Mouse (Mus musculus) kidney, postnatal 0 days (tissue): ENCODE measurements around the gene Kcnd1. TPM values are rescaled to one million over a fixed set of nuclear protein-coding genes. Genes with fewer than 3 reads are reported as not detected.
A peak's percentile ranks its signal among the peaks of the same experiment; 100 is the strongest.

ENCODE experiments used
- ATAC-seq: fragments of 200-750 bp; cut with Nextera tagmentation; replicated peaks from 2 replicates; pipeline ENCODE4 v1.8.0; 2017; ENCODE audit warnings: low read depth, moderate number of reproducible peaks, moderate TSS enrichment, moderate library complexity; ENCODE audit not compliant: low FRiP score
- DNase-seq: peaks from one replicate; pipeline ENCODE4 v3.0.0-alpha.2; 2016; ENCODE audit warnings: low spot score
- H3K27ac ChIP-seq: fragments of 300-500 bp; sonication (generic); 2 replicates; pipeline ENCODE4 v1.5.1; 2014; ENCODE audit warnings: mild to moderate bottlenecking
- H3K27me3 ChIP-seq: fragments of 300-500 bp; sonication (generic); 2 replicates; pipeline ENCODE4 v1.6.1; 2014; ENCODE audit warnings: low read length, mixed read lengths; ENCODE audit not compliant: insufficient read depth
- H3K36me3 ChIP-seq: fragments of 300-500 bp; sonication (generic); 2 replicates; pipeline ENCODE4 v1.6.1; 2014; ENCODE audit warnings: low read length, mixed read lengths; ENCODE audit not compliant: insufficient read depth
- H3K4me1 ChIP-seq: fragments of 300-500 bp; sonication (generic); replicated peaks from 2 replicates; pipeline ENCODE4 v1.6.1; 2014; ENCODE audit warnings: antibody characterized with exemption, low read length, mixed read lengths; ENCODE audit not compliant: insufficient read depth
- H3K4me2 ChIP-seq: fragments of 300-500 bp; sonication (generic); 2 replicates; pipeline ENCODE4 v1.6.1; 2014; ENCODE audit warnings: mild to moderate bottlenecking, low read length, moderate library complexity, mixed read lengths
- H3K4me3 ChIP-seq: fragments of 300-500 bp; sonication (generic); replicated peaks from 2 replicates; pipeline ENCODE4 v1.5.1; 2014; ENCODE audit warnings: low read depth, low read length
- H3K9ac ChIP-seq: fragments of 300-500 bp; sonication (generic); 2 replicates; pipeline ENCODE4 v1.6.1; 2014; ENCODE audit warnings: low read depth, low read length
- H3K9me3 ChIP-seq: fragments of 300-500 bp; sonication (generic); replicated peaks from 2 replicates; pipeline ENCODE4 v1.6.1; 2016; ENCODE audit warnings: low read length, inconsistent platforms, mixed read lengths
- CTCF ChIP-seq: IDR thresholded peaks from 2 replicates; pipeline ENCODE4 v1.5.1; 2016; ENCODE audit warnings: antibody characterized with exemption, low read depth, mild to moderate bottlenecking, moderate library complexity
- WGBS: fragments of 180-500 bp; shearing (Covaris S2); extraction: QIAGEN DNeasy Blood & Tissue Kit; methylation state at CpG from one replicate; pipeline ENCODE4 v1.1.7; 2014; 5-methylcytosine and 5-hydroxymethylcytosine counted together
- microRNA counts: library from miRNA; unstranded; fragments of <30 nt; microRNA quantifications from one replicate; lab custom pipeline; 2015
- microRNA-seq: library from miRNA; unstranded; fragments of <30 nt; microRNA quantifications from one replicate; pipeline ENCODE4, GENCODE M21; 2016
- polyA plus RNA-seq: library from polyadenylated mRNA; unstranded; fragments of >200 nt; fragmentation: Nextera tagmentation; extraction: Ambion mirVana; gene quantifications from 2 replicates; pipeline ENCODE4 v1.2.1, GENCODE M21; 2015

The Kcnd1 gene
- polyA plus RNA-seq, 1 experiment from 2014 or later, result 0.83 TPM

- Histone ChIP-seq H3K9ac (no peak overlapping the region), H3K4me1 (no peaks in the 10 kb centered on the region), H3K4me2 (no peak overlapping the region), H3K36me3 (no peaks in the 10 kb centered on the region), H3K9me3 (no peaks in the 10 kb centered on the region), H3K4me3 (no peak overlapping the region), H3K27me3 (no peaks in the 10 kb centered on the region), H3K27ac (no peak overlapping the region)
- no peak for TF ChIP-seq CTCF
- no peak for ATAC-seq
- DNase-seq, result no peak
- WGBS, result 61% methylated on average over 2 of the region's 2 CpGs
Measured at GRCm38 (mm10) chrX:7868506-7868905, 46.4 kb downstream of the Kcnd1 start.

- no peak for TF ChIP-seq CTCF
- H3K36me3 ChIP-seq, result 0 out of 2 replicates have a peak, but pooled peaks cover 5% of the 10 kb centered on the region
- no peaks in the 10 kb centered on the region for H3K9me3 ChIP-seq
- H3K9ac ChIP-seq, result no peak overlapping the region
- DNase-seq, result no peak
- ATAC-seq, result no peak
- no peaks in the 10 kb centered on the region for H3K4me1 ChIP-seq
- H3K4me3 ChIP-seq, result no peak overlapping the region
- 54% methylated on average over 3 of the region's 3 CpGs for WGBS
- no peak overlapping the region for H3K27ac ChIP-seq
- H3K27me3 ChIP-seq, result no peaks in the 10 kb centered on the region
- H3K4me2 ChIP-seq, result no peak overlapping the region
Measured at GRCm38 (mm10) chrX:7869826-7870225, 47.7 kb downstream of the Kcnd1 start.

GRCm38 (mm10) chrX:7878007-7878419 lies 55.9 kb downstream of the Kcnd1 start, which contains the start of gene Pim2:
Pim2 (plus strand) TSS chrX:7878262.
- H3K9me3 ChIP-seq, result no peaks in the 10 kb centered on the region
- H3K4me2 ChIP-seq, result peak within 1 kb of the TSS; percentile 84
- H3K4me3 ChIP-seq, result peak within 1 kb of the TSS; percentile 45
- 0 out of 2 replicates have a peak, but pooled peaks cover 5% of the 10 kb centered on the region for H3K36me3 ChIP-seq
- no peak for TF ChIP-seq CTCF
- WGBS, result 32% methylated on average over 27 of the region's 38 CpGs
- no peak within 1 kb of the TSS for H3K27ac ChIP-seq
- H3K9ac ChIP-seq, result peak within 1 kb of the TSS; percentile 42; the same call in 1 of the 2 replicates
- DNase-seq, result peak; percentile 80
- ATAC-seq, result peak; percentile 92
- H3K4me1 ChIP-seq, result no peaks in the 10 kb centered on the region
- H3K27me3 ChIP-seq, result no peaks in the 10 kb centered on the region

GRCm38 (mm10) chrX:7878495-7878894 lies 56.4 kb downstream of the Kcnd1 start:
- Histone ChIP-seq H3K27ac (no peak overlapping the region), H3K4me3 (peak overlapping the region; percentile 45), H3K4me1 (no peaks in the 10 kb centered on the region), H3K9ac (peak overlapping the region; percentile 42; the same call in 1 of the 2 replicates), H3K9me3 (no peaks in the 10 kb centered on the region), H3K27me3 (no peaks in the 10 kb centered on the region), H3K4me2 (peak overlapping the region; percentile 84), H3K36me3 (0 out of 2 replicates have a peak, but pooled peaks cover 5% of the 10 kb centered on the region)
- 22% methylated on average over 21 of the region's 21 CpGs for WGBS
- no peak; the same call in 1 of the 2 replicates for ATAC-seq
- no peak for DNase-seq
- TF ChIP-seq CTCF, result no peak

- peak; percentile 27; the same call in 1 of the 2 replicates for ATAC-seq
- WGBS, result 25% methylated on average over 11 of the region's 11 CpGs
Measured at GRCm38 (mm10) chrX:7879819-7880218, 57.7 kb downstream of the Kcnd1 start.

GRCm38 (mm10) chrX:7883841-7884567 lies 61.9 kb downstream of the Kcnd1 start, which contains the start of gene Slc35a2:
Slc35a2 (plus strand) TSS chrX:7884028.
- peak within 1 kb of the TSS; percentile 42; the same call in 1 of the 2 replicates for H3K9ac ChIP-seq
- H3K4me3 ChIP-seq, result peak within 1 kb of the TSS; percentile 50
- no peaks in the 10 kb centered on the region for H3K9me3 ChIP-seq
- no peaks in the 10 kb centered on the region for H3K4me1 ChIP-seq
- no peaks in the 10 kb centered on the region for H3K27me3 ChIP-seq
- 26% methylated on average over 49 of the region's 49 CpGs for WGBS
- H3K27ac ChIP-seq, result peak within 1 kb of the TSS; percentile 80
- DNase-seq, result peak; percentile 92
- H3K36me3 ChIP-seq, result no peaks in the 10 kb centered on the region
- peak; percentile 94 for ATAC-seq
- peak within 1 kb of the TSS; percentile 60 for H3K4me2 ChIP-seq
- TF ChIP-seq CTCF, result peak; percentile 53

More at GRCm38 (mm10) chrX:7879819-7880218, 57.7 kb downstream of the Kcnd1 start:
- DNase-seq, result peak; percentile 80
- peak; percentile 64 for TF ChIP-seq CTCF
- H3K9ac ChIP-seq, result no peak overlapping the region
- H3K4me2 ChIP-seq, result peak overlapping the region; percentile 84
- H3K4me3 ChIP-seq, result no peak overlapping the region
- no peaks in the 10 kb centered on the region for H3K9me3 ChIP-seq
- no peaks in the 10 kb centered on the region for H3K36me3 ChIP-seq
- H3K27ac ChIP-seq, result no peak overlapping the region
- no peaks in the 10 kb centered on the region for H3K27me3 ChIP-seq
- no peaks in the 10 kb centered on the region for H3K4me1 ChIP-seq

MicroRNAs within 50 kb of the gene (microRNA counts, 519-probe panel; counts per million panel counts)
- microRNA mmu-miR-1198 (lab: Ali Mortazavi, UCI), result 3,932 counts per million, percentile 74 among the panel's probes with 10 or more counts

Small RNA genes within 50 kb of the gene (microRNA-seq; reads per million reads assigned to microRNA genes)
- gene Mir1198, result 19.6 reads per million, percentile 33 among the genes with 10 or more reads in this experiment

Other genes starting within 250 kb of the Kcnd1 start
- gene Foxp3, start 248.6 kb upstream of the Kcnd1 start, polyA plus RNA-seq, result 0.04 TPM in 1 of 2 replicates, not detected in the other
- gene Ppp1r3f, start 248.0 kb upstream of the Kcnd1 start, polyA plus RNA-seq, result 1.4 and 1.6 TPM in 2 replicates
- 27.8 and 29.2 TPM in 2 replicates for gene Ccdc22, start 216.8 kb upstream of the Kcnd1 start, polyA plus RNA-seq
- gene Cacna1f, start 215.2 kb upstream of the Kcnd1 start, polyA plus RNA-seq, result 0.04 TPM in 1 of 2 replicates, not detected in the other
- 1.3 and 1.4 TPM in 2 replicates for gene Syp, start 183.8 kb upstream of the Kcnd1 start, polyA plus RNA-seq
- 9.5 and 9.7 TPM in 2 replicates for gene Prickle3, start 165.0 kb upstream of the Kcnd1 start, polyA plus RNA-seq
- 142 and 153 TPM in 2 replicates for gene Plp2, start 150.9 kb upstream of the Kcnd1 start, polyA plus RNA-seq
- gene Magix, start 141.0 kb upstream of the Kcnd1 start, polyA plus RNA-seq, result 1.5 and 2.3 TPM in 2 replicates
- gene Gpkow, start 125.2 kb upstream of the Kcnd1 start, polyA plus RNA-seq, result 32.7 and 36.2 TPM in 2 replicates
- gene Wdr45, start 108.0 kb upstream of the Kcnd1 start, polyA plus RNA-seq, result 39.6 and 40.6 TPM in 2 replicates
- gene Gm45208, start 100.0 kb upstream of the Kcnd1 start, polyA plus RNA-seq, result 0.30 TPM in 1 of 2 replicates, not detected in the other
- gene Praf2, start 93.8 kb upstream of the Kcnd1 start, polyA plus RNA-seq, result 40.9 and 41.6 TPM in 2 replicates
- gene Ccdc120, start 71.4 kb upstream of the Kcnd1 start, polyA plus RNA-seq, result 16.8 and 17.4 TPM in 2 replicates
- gene Tfe3, start 59.7 kb upstream of the Kcnd1 start, polyA plus RNA-seq, result 22.9 and 24.1 TPM in 2 replicates
- 29.6 and 30.1 TPM in 2 replicates for gene Gripap1, start 32.5 kb upstream of the Kcnd1 start, polyA plus RNA-seq
- 31.8 and 36.8 TPM in 2 replicates for gene Otud5, start 19.1 kb downstream of the Kcnd1 start, polyA plus RNA-seq
- 6.2 and 7.8 TPM in 2 replicates for gene Pim2, start 56.0 kb downstream of the Kcnd1 start, polyA plus RNA-seq
- gene Slc35a2, start 61.7 kb downstream of the Kcnd1 start, polyA plus RNA-seq, result 25.9 and 32.5 TPM in 2 replicates
- 99.7 and 108 TPM in 2 replicates for gene Pqbp1, start 77.0 kb downstream of the Kcnd1 start, polyA plus RNA-seq
- gene Timm17b, start 77.1 kb downstream of the Kcnd1 start, polyA plus RNA-seq, result 140 and 145 TPM in 2 replicates
- gene Gm10491, start 85.5 kb downstream of the Kcnd1 start, polyA plus RNA-seq, result not detected in 2 replicates
- gene Gm10490, start 87.3 kb downstream of the Kcnd1 start, polyA plus RNA-seq, result not detected in 2 replicates
- gene Pcsk1n, start 97.5 kb downstream of the Kcnd1 start, polyA plus RNA-seq, result 0.41 and 0.59 TPM in 2 replicates
- not detected in 2 replicates for gene Eras, start 106.3 kb downstream of the Kcnd1 start, polyA plus RNA-seq
- 39.4 and 44.4 TPM in 2 replicates for gene Hdac6, start 125.6 kb downstream of the Kcnd1 start, polyA plus RNA-seq
- 0.08 and 0.09 TPM in 2 replicates for gene Gata1, start 155.8 kb downstream of the Kcnd1 start, polyA plus RNA-seq
- 3.1 and 3.2 TPM in 2 replicates for gene Glod5, start 196.2 kb downstream of the Kcnd1 start, polyA plus RNA-seq